Mouse (Mus musculus) kidney, postnatal 0 days (tissue): ENCODE results near the gene Ispd. TPM values are rescaled to one million over a fixed set of nuclear protein-coding genes. Genes with fewer than 3 reads are reported as not detected.

Source experiments
- ATAC-seq: fragments of 200-750 bp; cut with Nextera tagmentation; replicated peaks from 2 replicates; pipeline ENCODE4 v1.8.0; 2017; ENCODE audit warnings: low read depth, moderate number of reproducible peaks, moderate TSS enrichment, moderate library complexity; ENCODE audit not compliant: low FRiP score
- DNase-seq: peaks from one replicate; pipeline ENCODE4 v3.0.0-alpha.2; 2016; ENCODE audit warnings: low spot score
- H3K27ac ChIP-seq: fragments of 300-500 bp; sonication (generic); 2 replicates; pipeline ENCODE4 v1.5.1; 2014; ENCODE audit warnings: mild to moderate bottlenecking
- H3K27me3 ChIP-seq: fragments of 300-500 bp; sonication (generic); 2 replicates; pipeline ENCODE4 v1.6.1; 2014; ENCODE audit warnings: low read length, mixed read lengths; ENCODE audit not compliant: insufficient read depth
- H3K36me3 ChIP-seq: fragments of 300-500 bp; sonication (generic); 2 replicates; pipeline ENCODE4 v1.6.1; 2014; ENCODE audit warnings: low read length, mixed read lengths; ENCODE audit not compliant: insufficient read depth
- H3K4me1 ChIP-seq: fragments of 300-500 bp; sonication (generic); replicated peaks from 2 replicates; pipeline ENCODE4 v1.6.1; 2014; ENCODE audit warnings: antibody characterized with exemption, low read length, mixed read lengths; ENCODE audit not compliant: insufficient read depth
- H3K4me2 ChIP-seq: fragments of 300-500 bp; sonication (generic); 2 replicates; pipeline ENCODE4 v1.6.1; 2014; ENCODE audit warnings: mild to moderate bottlenecking, low read length, moderate library complexity, mixed read lengths
- H3K4me3 ChIP-seq: fragments of 300-500 bp; sonication (generic); replicated peaks from 2 replicates; pipeline ENCODE4 v1.5.1; 2014; ENCODE audit warnings: low read depth, low read length
- H3K9ac ChIP-seq: fragments of 300-500 bp; sonication (generic); 2 replicates; pipeline ENCODE4 v1.6.1; 2014; ENCODE audit warnings: low read depth, low read length
- H3K9me3 ChIP-seq: fragments of 300-500 bp; sonication (generic); replicated peaks from 2 replicates; pipeline ENCODE4 v1.6.1; 2016; ENCODE audit warnings: low read length, inconsistent platforms, mixed read lengths
- CTCF ChIP-seq: IDR thresholded peaks from 2 replicates; pipeline ENCODE4 v1.5.1; 2016; ENCODE audit warnings: antibody characterized with exemption, low read depth, mild to moderate bottlenecking, moderate library complexity
- WGBS: fragments of 180-500 bp; shearing (Covaris S2); extraction: QIAGEN DNeasy Blood & Tissue Kit; methylation state at CpG from one replicate; pipeline ENCODE4 v1.1.7; 2014; 5-methylcytosine and 5-hydroxymethylcytosine counted together
- polyA plus RNA-seq: library from polyadenylated mRNA; unstranded; fragments of >200 nt; fragmentation: Nextera tagmentation; extraction: Ambion mirVana; gene quantifications from 2 replicates; pipeline ENCODE4 v1.2.1, GENCODE M21; 2015

Gene Ispd
- polyA plus RNA-seq, 1 experiment from 2014 or later: 21.4 TPM

DNA sequence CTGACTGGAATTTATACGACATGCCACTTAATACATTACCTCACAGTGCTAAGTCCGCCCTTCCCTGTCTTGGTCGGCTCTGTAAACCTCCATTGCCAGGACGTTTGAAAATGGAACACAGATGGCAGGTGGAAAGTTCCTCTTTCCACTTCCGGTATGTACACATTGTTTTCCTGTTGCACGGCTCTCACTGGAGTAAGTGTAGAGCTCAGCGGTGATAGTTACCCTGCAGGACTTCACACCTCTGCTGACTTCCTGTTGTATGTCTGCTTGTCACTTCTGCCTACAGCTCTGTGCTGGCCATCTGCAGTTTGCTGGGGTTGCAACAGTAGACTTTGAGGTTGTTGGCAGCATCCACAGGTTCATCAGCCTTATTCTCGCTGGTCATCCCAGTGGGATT, 58.1 kb downstream of the Ispd start:
- Histone ChIP-seq H3K4me2 (no peak overlapping the region), H3K9ac (no peak overlapping the region), H3K27me3 (no peaks in the 10 kb centered on the region), H3K4me3 (no peak overlapping the region), H3K27ac (no peak overlapping the region), H3K4me1 (no peaks in the 10 kb centered on the region), H3K9me3 (no peaks in the 10 kb centered on the region), H3K36me3 (no peaks in the 10 kb centered on the region)
- WGBS: 72% methylated on average over 8 of the region's 8 CpGs
- ATAC-seq: no peak
- DNase-seq: no peak
- TF ChIP-seq CTCF: no peak

DNA sequence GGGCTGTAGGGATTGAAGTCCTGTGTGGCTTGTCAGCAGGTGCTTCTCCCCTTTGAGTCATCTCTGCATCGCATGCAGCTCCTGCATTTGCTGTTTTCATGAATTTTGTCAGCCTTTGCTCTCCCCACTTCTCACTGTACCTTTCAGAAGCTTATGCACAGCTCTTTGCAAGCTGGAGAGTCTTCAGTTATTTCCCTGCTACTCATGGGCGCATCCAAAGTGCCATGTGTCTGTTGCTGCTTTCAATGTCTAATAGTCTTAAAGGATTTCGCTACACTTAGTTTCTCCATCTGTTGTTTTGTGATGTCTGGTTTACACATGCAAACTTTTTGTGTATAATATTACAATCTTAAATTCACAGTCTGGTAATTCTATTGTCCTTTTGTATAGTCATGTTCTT, 74.8 kb downstream of the Ispd start:
- Histone ChIP-seq H3K27ac (no peak overlapping the region), H3K4me2 (no peak overlapping the region), H3K9ac (no peak overlapping the region), H3K9me3 (no peaks in the 10 kb centered on the region), H3K27me3 (no peaks in the 10 kb centered on the region), H3K36me3 (no peaks in the 10 kb centered on the region), H3K4me3 (no peak overlapping the region), H3K4me1 (no peaks in the 10 kb centered on the region)
- no peak for TF ChIP-seq CTCF
- no peak for DNase-seq
- WGBS: 97% methylated on average over 3 of the region's 3 CpGs
- ATAC-seq: no peak

DNA sequence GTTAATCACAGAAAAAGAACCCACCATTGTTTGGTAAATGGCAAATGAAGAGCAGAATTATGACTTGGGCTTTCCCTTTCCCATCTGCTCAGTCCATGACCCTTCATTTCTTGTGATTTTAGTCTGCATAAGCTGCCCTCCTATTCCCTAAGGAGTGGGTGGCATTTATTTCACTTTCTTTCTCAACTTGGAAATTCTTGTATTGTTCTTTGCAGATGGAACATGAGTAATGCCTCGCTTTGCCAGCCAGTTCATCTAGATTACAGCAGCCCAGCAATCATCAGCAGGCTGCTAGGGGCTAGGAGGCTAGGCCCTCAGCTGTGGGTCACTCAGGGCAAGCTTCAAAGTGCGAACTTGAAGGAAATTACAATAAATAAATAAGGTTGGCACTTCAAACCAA, 76.5 kb downstream of the Ispd start:
- DNase-seq (no peak), ATAC-seq (no peak)

DNA sequence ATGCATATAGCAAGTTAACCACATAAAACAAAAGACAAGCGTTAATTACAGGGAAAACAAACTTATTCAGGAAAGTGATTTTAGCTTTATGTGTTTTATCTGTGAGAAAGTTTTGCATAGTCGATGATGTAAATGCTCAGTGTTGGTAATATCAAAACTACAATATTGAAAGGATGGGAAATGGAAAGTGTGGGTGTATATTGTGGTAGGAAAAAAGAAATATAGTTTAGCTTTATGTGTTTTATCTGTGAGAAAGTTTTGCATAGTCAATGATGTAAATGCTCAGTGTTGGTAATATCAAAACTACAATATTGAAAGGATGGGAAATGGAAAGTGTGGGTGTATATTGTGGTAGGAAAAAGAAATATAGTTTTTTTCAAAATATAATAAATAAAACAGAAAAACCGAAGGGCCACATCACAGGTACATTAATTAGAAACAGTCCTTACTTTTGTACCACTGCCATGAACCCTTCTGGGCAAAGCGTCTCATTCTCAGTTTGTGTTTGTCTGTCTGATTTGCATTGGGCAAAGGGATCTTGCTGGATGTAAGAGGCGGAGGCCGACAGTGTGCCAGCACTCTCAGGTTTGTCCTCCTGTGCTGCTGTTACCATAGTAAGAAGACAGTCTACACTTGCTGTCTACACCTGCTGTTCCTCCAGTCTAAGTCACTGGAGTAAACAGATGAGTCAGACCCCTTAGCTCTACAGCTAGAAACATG, 87.2 kb downstream of the Ispd start:
- no peak for DNase-seq

More for the DNA sequence above, 76.5 kb downstream of the Ispd start:
- H3K9ac ChIP-seq: no peak overlapping the region
- H3K27me3 ChIP-seq: no peaks in the 10 kb centered on the region
- no peak overlapping the region for H3K4me2 ChIP-seq
- H3K4me1 ChIP-seq: no peaks in the 10 kb centered on the region
- H3K36me3 ChIP-seq: no peaks in the 10 kb centered on the region
- H3K4me3 ChIP-seq: no peak overlapping the region
- TF ChIP-seq CTCF: no peak
- WGBS: 61% methylated on average over 2 of the region's 2 CpGs
- no peaks in the 10 kb centered on the region for H3K9me3 ChIP-seq
- H3K27ac ChIP-seq: no peak overlapping the region

DNA sequence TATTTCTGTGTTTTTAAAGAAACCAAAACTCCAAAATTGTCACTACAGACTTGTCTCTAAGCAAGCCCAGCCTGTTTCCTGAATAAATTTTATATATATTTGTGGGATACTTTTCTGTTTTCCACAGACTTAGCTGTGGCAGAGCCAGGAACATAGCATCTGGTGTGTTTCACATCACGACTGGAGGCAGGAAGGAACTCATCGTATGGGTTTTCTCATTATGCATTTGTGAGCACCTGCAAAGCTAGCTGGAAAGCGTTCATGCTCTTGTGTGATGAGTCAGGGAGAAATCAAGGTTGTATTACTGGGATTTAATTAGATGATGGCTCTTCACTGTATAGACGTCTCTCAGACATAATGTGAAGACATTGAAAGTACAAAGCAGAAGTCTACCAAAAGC, 90.2 kb downstream of the Ispd start:
- no peaks in the 10 kb centered on the region for H3K27me3 ChIP-seq
- 79% methylated on average over 4 of the region's 4 CpGs for WGBS
- DNase-seq (no peak), ATAC-seq (no peak)
- H3K9ac ChIP-seq: no peak overlapping the region
- H3K4me1 ChIP-seq: no peaks in the 10 kb centered on the region; the same call in 1 of the 2 replicates
- no peaks in the 10 kb centered on the region for H3K36me3 ChIP-seq
- TF ChIP-seq CTCF: no peak
- no peaks in the 10 kb centered on the region for H3K9me3 ChIP-seq
- H3K27ac ChIP-seq: no peak overlapping the region
- no peak overlapping the region for H3K4me2 ChIP-seq
- H3K4me3 ChIP-seq: no peak overlapping the region

More for the DNA sequence above, 87.2 kb downstream of the Ispd start:
- Histone ChIP-seq H3K4me2 (no peak overlapping the region), H3K9me3 (no peaks in the 10 kb centered on the region), H3K4me3 (no peak overlapping the region), H3K9ac (no peak overlapping the region), H3K4me1 (no peaks in the 10 kb centered on the region), H3K27ac (no peak overlapping the region), H3K27me3 (no peaks in the 10 kb centered on the region), H3K36me3 (no peaks in the 10 kb centered on the region)
- ATAC-seq: no peak
- WGBS: 92% methylated on average over 6 of the region's 6 CpGs
- no peak for TF ChIP-seq CTCF

DNA sequence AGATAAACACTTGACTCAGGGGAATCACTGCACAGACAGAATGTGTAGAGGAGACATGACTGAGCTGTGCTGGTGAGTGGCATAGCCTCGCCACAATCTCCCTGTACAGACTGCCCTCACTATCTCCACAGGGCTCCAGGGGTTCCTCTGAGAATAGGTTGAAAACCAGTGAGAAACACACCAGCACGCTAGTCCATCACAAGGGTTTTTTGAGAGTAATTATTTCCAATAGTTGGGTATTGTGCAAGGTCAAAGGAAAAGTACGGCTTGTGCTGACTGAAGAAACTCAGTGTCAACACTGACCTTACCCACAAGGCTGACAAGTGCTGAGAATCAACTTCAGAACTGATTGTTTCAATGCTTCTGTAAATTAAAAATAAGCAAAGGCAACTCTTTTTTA, 92.9 kb downstream of the Ispd start:
- no peak overlapping the region for H3K4me3 ChIP-seq
- no peak overlapping the region for H3K27ac ChIP-seq
- no peaks in the 10 kb centered on the region for H3K36me3 ChIP-seq
- ATAC-seq: no peak
- no peaks in the 10 kb centered on the region for H3K27me3 ChIP-seq
- no peak for TF ChIP-seq CTCF
- H3K9ac ChIP-seq: no peak overlapping the region
- DNase-seq: no peak
- peaks cover 6% of the 10 kb centered on the region; the same call in 1 of the 2 replicates for H3K4me1 ChIP-seq
- no peak overlapping the region for H3K4me2 ChIP-seq
- 86% methylated on average over 3 of the region's 3 CpGs for WGBS
- no peaks in the 10 kb centered on the region for H3K9me3 ChIP-seq

DNA sequence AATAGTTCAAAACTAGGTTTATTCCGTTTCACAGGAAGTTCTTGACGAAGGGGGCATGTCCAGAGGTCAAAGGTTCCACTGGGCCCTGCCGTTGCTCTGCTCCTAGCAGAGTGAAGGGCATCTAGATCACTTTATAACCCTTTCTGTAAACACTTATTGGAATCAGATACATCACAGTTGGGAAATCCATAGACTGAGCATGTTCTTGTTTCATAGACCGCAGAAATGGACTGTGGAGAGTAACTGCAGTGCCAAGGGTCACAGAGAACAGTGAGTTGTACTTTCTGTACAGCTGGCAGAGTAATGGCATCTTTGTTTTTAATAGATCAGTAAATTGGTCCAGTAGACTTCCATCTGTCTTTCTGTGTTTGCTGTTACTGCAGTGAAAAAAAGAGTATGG, 94.0 kb downstream of the Ispd start:
- Histone ChIP-seq H3K27ac (peak overlapping the region; percentile 51; the same call in 1 of the 2 replicates), H3K4me1 (peaks cover 6% of the 10 kb centered on the region; the same call in 1 of the 2 replicates), H3K4me2 (no peak overlapping the region), H3K4me3 (no peak overlapping the region), H3K36me3 (no peaks in the 10 kb centered on the region), H3K9ac (no peak overlapping the region), H3K27me3 (no peaks in the 10 kb centered on the region), H3K9me3 (no peaks in the 10 kb centered on the region)
- DNase-seq: no peak
- 50% methylated on average over 4 of the region's 4 CpGs for WGBS
- TF ChIP-seq CTCF: no peak
- ATAC-seq: no peak
